In the genomic region with DNA sequence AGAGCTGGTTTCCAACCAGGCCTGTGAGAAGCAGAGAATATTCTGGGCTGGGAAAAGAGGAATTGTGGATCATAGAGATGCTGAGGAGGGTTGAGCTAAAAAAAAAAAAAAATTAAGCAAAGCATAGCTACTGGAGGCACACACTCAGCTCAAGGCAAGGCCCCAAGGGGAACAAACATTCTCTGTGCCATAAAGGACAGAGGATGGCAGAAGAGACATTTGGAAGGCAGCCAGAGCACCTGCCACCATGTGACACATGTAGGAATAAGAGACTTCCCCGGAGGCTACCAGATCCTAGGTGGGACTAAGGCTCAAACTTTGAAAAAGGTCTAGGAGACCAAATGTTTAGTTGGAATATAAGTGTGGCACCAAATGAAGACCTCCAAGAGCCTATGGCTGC, we compare ENCODE assay signal across 11 mouse cellular contexts.
DNase-seq lines count a peak whose midpoint lies in the region; ATAC-seq and TF ChIP-seq lines count a peak whose summit lies in the region.
"Had no signal": no experiment of that assay in that cellular context is flagged by ENCODE, and none has a peak within 500 bp of the region (broad histone marks: within the 10 kb centered on the region; RNA-seq: fewer than 3 reads in every experiment).

No protein-coding gene starts in this region.

- H3K27me3 ChIP-seq in lung, embryonic 16.5 days (ENCODE audit: control insufficient read depth, insufficient read depth, low read depth, low read length), result no peaks in the 10 kb centered on the region
- H3K27me3 ChIP-seq in limb, embryonic 14.5 days (ENCODE audit: control insufficient read depth, insufficient read depth, low read length), result no peaks in the 10 kb centered on the region
- no peaks in the 10 kb centered on the region for H3K27me3 ChIP-seq in stomach, embryonic 16.5 days (ENCODE audit: control insufficient read depth, insufficient read depth, low read length)
- H3K27me3 ChIP-seq in heart, adult 2 months (ENCODE audit: control insufficient read depth, insufficient read depth, low read length), result no peaks in the 10 kb centered on the region

- ATAC-seq in lung, embryonic 16.5 days (ENCODE audit: low read depth), result no peak
- no peak for ATAC-seq in limb, embryonic 14.5 days (ENCODE audit: low FRiP score, low read depth)
- no peak for ATAC-seq in stomach, embryonic 16.5 days (ENCODE audit: insufficient read depth, low FRiP score)

- H3K36me3 ChIP-seq in lung, embryonic 16.5 days (ENCODE audit: control insufficient read depth, insufficient read depth, low read length), result no peaks in the 10 kb centered on the region
- H3K36me3 ChIP-seq in limb, embryonic 14.5 days (ENCODE audit: control insufficient read depth, insufficient read depth, low read length), result no peaks in the 10 kb centered on the region
- H3K36me3 ChIP-seq in stomach, embryonic 16.5 days (ENCODE audit: control insufficient read depth, insufficient read depth, low read length), result no peaks in the 10 kb centered on the region
- H3K36me3 ChIP-seq in heart, adult 2 months (ENCODE audit: control insufficient read depth, insufficient read depth, low read length), result no peaks in the 10 kb centered on the region

- intact Hi-C loops in gastrocnemius, adult 2 months (cut with DNase I), result no loop called here
- intact Hi-C loops in heart, adult 2 months (cut with DNase I), result no loop called here

- H3K4me3 ChIP-seq in gastrocnemius, adult 2 months, result no peak overlapping the region
- no peak overlapping the region for H3K4me3 ChIP-seq in lung, embryonic 16.5 days (ENCODE audit: low read length)
- no peak overlapping the region for H3K4me3 ChIP-seq in limb, embryonic 14.5 days (replicated peaks; ENCODE audit: low read length)
- no peak overlapping the region for H3K4me3 ChIP-seq in stomach, embryonic 16.5 days (replicated peaks; ENCODE audit: low read length)
- H3K4me3 ChIP-seq in heart, adult 2 months, result no peak overlapping the region
- H3K4me3 ChIP-seq: left cerebral cortex, adult 2 months had no signal

- no peak for TF ChIP-seq POLR2A in limb, embryonic 14.5 days (IDR thresholded peaks at IDR 0.05; ENCODE audit: borderline replicate concordance, extremely low read depth, insufficient read depth, insufficient read length)
- no peak for TF ChIP-seq POLR2A in heart, adult 2 months (IDR thresholded peaks at IDR 0.05; ENCODE audit: insufficient read depth, low read depth, low read length)

- TF ChIP-seq EP300 in heart, adult 2 months (IDR thresholded peaks at IDR 0.05; ENCODE audit: insufficient read depth, low read depth, low read length), result no peak

- no peak for DNase-seq in gastrocnemius, adult 2 months
- no peak for DNase-seq in gastrocnemius, postnatal 4 days (ENCODE audit: low spot score in 2 of 2)
- DNase-seq in lung, postnatal 14 days, result no peak
- no peak for DNase-seq in limb, embryonic 14.5 days (ENCODE audit: low spot score)
- no peak for DNase-seq in urinary bladder, adult 2 months (ENCODE audit: low spot score)
- no peak for DNase-seq in heart, adult 2 months
- DNase-seq: kidney, adult 11 months; right cerebral cortex, postnatal 4 days had no signal

- WGBS in lung, embryonic 16.5 days, result 17% methylated on average over 1 of the region's 1 CpGs
- WGBS in limb, embryonic 14.5 days, result 55% methylated on average over 1 of the region's 1 CpGs
- 76% methylated on average over 1 of the region's 1 CpGs for WGBS in stomach, embryonic 16.5 days
- WGBS in heart, adult 2 months, result 63% methylated on average over 1 of the region's 1 CpGs

- no peaks in the 10 kb centered on the region for H3K79me2 ChIP-seq in heart, adult 2 months (replicated peaks; ENCODE audit: control insufficient read depth, insufficient read depth, low read length)

- 0 out of 2 replicates have a peak overlapping the region, but pooled peaks have one; percentile 39 for H3K4me2 ChIP-seq in lung, embryonic 16.5 days (ENCODE audit: low read depth, low read length)
- peak overlapping the region; percentile 27 for H3K4me2 ChIP-seq in limb, embryonic 14.5 days (replicated peaks; ENCODE audit: low read depth, low read length, severe bottlenecking)
- peak overlapping the region; percentile 30; the same call in 1 of the 2 replicates for H3K4me2 ChIP-seq in stomach, embryonic 16.5 days (ENCODE audit: low read depth, low read length)

- H3K9me3 ChIP-seq in lung, embryonic 16.5 days (ENCODE audit: control insufficient read depth, low read length), result no peaks in the 10 kb centered on the region
- no peaks in the 10 kb centered on the region for H3K9me3 ChIP-seq in limb, embryonic 14.5 days (ENCODE audit: control insufficient read depth, low read length)
- no peaks in the 10 kb centered on the region for H3K9me3 ChIP-seq in stomach, embryonic 16.5 days (replicated peaks; ENCODE audit: control insufficient read depth, low read length)

- H3K4me1 ChIP-seq in lung, embryonic 16.5 days (replicated peaks; ENCODE audit: control insufficient read depth, insufficient read depth, low read length), result peaks cover 43% of the 10 kb centered on the region
- peaks cover 27% of the 10 kb centered on the region for H3K4me1 ChIP-seq in limb, embryonic 14.5 days (ENCODE audit: control insufficient read depth, insufficient read depth, low read length)
- peaks cover 10% of the 10 kb centered on the region for H3K4me1 ChIP-seq in stomach, embryonic 16.5 days (ENCODE audit: control insufficient read depth, insufficient read depth, low read length)
- H3K4me1 ChIP-seq in heart, adult 2 months (ENCODE audit: control insufficient read depth, insufficient read depth, low read length), result no peaks in the 10 kb centered on the region

- H3K9ac ChIP-seq in lung, embryonic 16.5 days (ENCODE audit: low read length), result no peak overlapping the region
- H3K9ac ChIP-seq in limb, embryonic 14.5 days (ENCODE audit: low read depth, low read length, severe bottlenecking), result no peak overlapping the region
- no peak overlapping the region for H3K9ac ChIP-seq in stomach, embryonic 16.5 days (ENCODE audit: low read length)
- H3K9ac ChIP-seq in heart, adult 2 months (ENCODE audit: low read depth, low read length), result no peak overlapping the region

- no peak for TF ChIP-seq CTCF in gastrocnemius, adult 2 months (IDR thresholded peaks at IDR 0.05)
- no peak for TF ChIP-seq CTCF in heart, adult 2 months (IDR thresholded peaks at IDR 0.05)

- H3K27ac ChIP-seq in gastrocnemius, adult 2 months, result peak overlapping the region; percentile 62
- peak overlapping the region; percentile 50 for H3K27ac ChIP-seq in lung, embryonic 16.5 days (ENCODE audit: low read length)
- H3K27ac ChIP-seq in limb, embryonic 14.5 days (replicated peaks; ENCODE audit: low read depth, low read length), result peak overlapping the region; percentile 77
- H3K27ac ChIP-seq in stomach, embryonic 16.5 days (ENCODE audit: low read length), result no peak overlapping the region
- no peak overlapping the region for H3K27ac ChIP-seq in heart, adult 2 months
- H3K27ac ChIP-seq: left cerebral cortex, adult 2 months had no signal

Comparison
In these comparisons a context has a peak if more than half of its experiments do, and no peak if none do; other contexts are left out.
1. H3K27ac ChIP-seq: peak in gastrocnemius, adult 2 months (single experiment), lung, embryonic 16.5 days (single experiment) and limb, embryonic 14.5 days (single experiment); none in stomach, embryonic 16.5 days (single experiment) and heart, adult 2 months (single experiment).
2. Peak in every context shown above with its lines, with median percentiles within 50 percentile points of each other: H3K4me2 ChIP-seq.